Mouse (Mus musculus): ENCODE results near the gene Cchcr1.
A peak's percentile ranks its signal among the peaks of the same experiment; 100 is the strongest.

The Cchcr1 gene

DNA sequence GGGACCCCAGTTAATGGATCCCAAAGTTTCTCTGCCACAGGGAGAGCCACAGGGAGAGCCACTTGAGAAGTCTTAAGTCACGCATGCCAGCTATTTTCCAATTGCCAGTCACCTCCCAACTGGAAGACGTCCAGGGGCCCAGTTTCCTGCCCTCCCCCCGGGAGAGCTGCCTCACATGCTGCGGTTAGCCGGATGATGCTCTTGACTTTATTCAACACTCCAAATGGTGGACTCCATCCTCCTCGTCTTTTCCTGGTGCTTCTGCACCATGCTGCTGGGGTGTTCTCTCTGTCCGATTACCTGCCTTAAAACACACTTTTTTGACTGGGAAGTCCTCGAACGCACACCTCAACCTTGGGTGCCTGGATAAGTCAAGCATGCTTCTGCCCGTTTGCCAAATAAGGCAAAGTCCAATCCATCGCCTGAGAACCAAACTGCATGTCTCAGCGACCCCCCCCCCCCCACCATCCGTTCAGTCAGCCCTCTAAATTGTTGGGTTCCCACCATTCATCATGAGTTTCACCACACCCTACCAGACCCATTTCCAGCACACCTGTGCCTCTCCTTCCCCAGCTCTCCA, 39.4 kb downstream of the Cchcr1 start:
- no peak for DNase-seq (ENCODE audit: low spot score)

DNA sequence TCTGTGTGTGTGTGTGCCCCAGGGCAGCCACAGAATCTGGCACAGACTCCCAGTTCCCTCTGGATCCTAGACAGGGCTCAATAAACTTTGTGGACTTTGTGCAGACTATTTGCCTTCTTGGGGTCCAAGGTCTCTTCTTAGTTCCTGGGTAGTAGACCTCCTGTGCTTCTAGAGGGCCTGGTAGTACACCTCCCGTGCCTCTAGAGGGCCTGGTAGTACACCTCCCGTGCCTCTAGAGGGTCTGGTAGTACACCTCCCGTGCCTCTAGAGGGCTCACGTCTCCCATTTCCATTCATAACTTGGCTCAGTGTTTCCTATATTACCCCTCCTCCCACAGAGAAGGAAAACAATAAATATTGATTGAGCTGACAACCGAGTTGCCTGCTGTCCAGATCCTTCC, 39.9 kb downstream of the Cchcr1 start:
- no peak for DNase-seq (ENCODE audit: low spot score)

DNA sequence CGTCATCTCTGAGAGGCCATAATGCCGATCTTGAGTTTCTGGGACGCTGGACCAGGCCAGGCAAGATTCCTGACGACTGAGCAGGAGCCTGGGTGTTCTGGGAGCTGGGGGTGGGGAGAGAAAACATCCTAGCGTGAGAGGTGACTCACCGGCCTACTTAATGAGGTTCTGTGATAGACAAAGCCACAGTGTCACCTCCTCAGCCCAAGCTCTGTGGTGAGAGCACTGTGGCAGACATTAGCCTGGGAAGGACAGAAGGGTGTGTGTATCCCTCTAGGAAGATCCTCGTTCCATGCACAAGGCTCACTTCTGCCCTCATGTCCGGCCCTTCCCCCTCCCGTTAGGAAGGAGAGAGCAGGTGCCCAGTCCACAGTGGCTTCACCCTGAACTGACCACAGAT, 40.5 kb downstream of the Cchcr1 start:
- DNase-seq (ENCODE audit: low spot score), result no peak

DNA sequence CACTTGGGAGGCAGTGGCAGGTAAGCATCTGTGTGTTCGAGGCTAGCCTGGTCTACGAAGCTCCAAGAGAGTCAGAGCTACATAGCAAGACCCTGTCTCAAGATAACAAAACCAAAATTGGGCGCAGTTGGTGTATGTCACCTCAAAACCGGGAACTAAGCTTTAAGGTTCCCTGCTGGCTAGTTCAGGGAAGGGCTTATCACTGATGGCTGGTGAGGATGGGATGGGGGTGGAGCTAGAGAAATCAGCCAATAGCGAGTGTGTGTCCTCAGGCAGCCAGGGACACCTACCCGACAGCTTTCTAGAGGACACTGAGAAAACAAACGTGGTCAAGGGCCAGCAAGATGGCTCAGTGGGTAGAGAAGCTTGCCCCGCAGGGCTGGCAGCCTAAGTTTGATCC, 41.3 kb downstream of the Cchcr1 start:
- no peak for DNase-seq (ENCODE audit: low spot score)

DNA sequence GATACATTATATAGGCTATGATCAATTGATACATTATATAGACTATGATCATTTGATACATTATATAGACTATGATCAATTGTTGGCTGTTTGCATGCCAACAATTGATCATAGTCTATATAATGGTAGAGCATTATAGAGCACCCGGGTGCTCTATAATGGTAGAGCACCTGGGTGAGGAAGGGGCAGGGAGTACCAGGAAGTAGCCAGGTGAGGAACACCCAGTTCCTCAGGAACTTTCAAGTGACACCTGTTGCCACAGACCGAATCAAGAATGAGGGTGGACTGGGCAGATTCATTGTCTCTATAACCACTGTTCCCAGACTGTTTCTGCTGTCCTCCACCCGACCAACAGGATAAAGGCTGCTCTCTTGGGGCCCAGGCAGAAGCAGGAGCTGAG, 50.2 kb downstream of the Cchcr1 start, which contains the start of gene 2300002M23Rik:
TSS of gene 2300002M23Rik (plus strand) at position 301 of the 400 bp plus-strand sequence.
- no peak for DNase-seq (ENCODE audit: low spot score)

DNA sequence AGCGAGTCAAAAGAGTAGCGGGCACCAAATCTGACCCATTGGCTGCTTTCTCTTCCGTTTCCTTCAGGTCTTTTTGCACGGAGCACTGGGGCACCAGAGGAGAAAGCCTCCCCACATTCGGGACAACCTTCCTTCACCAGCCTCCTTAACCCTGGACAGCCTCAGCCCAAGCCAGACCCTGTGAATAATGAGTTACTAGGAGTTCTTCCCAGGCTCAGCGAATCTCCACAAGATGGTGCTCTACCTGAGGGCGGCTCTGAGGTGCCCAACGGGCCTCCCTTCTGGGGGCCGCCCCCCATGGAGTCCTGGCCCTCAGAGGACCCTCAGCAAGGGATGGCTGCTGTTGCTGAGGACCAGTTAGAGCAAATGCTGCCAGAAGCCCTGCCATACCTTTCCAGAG, 50.9 kb downstream of the Cchcr1 start:
- no peak for DNase-seq (ENCODE audit: low spot score)

DNA sequence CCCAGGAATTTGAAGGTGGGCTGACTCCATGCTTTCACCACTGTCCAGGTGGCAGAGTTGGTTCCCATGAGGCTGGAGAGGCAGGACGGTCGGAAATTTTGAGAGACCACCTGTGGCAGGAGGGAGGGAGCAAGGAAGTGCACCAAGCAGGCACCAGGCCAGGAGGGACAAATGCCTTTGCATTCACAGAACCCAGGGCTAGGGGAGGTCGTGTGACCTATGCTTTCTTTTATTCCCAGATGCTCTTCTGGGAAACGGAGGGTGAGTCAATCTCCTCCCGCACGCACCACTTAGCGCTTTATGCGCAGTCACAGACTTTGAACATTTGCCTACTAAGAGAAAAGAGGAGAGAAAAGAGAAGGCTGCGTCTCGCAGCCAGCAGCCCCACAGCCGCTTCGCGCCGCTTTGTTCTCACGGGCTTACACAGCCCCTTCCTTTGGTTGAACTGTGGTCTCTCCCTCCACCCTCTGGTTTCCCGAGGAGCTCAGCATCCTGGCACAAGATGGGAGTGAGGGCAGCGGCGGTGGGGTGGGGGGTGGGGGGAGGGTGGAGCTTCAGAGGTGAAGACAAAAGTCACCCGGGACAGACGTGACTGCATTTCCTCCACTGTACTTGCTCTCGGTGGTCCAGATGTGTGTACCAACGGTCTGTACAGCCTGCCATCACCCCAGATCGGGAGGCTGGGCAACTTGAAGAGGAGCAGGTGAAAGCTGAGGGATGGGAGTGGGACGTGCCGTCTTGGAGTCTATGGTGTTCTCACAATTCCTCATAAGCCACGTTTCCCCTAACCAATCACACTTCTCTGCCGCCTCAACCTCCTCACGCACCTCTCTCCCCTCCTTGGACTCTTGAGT, 52.4 kb downstream of the Cchcr1 start:
- DNase-seq (ENCODE audit: low spot score), result no peak

DNA sequence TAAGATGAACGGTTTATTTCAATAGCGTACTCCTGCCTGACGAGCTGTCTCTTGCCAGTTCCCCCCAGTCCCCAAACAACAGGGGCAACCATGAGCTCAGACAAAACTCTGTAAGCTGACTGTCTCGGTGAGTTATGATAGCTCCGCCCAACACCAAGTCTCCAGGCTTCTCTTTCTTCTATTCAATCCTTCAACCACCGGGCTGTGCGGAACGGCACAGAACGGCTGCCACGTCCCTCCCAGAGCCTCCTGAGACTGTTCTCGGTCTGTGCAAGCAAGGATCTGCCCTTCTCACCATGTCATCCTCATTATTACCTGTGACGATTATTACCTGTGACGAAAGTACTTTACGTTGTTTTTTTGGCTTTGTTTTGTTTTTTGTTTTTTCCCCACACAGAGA, 53.9 kb downstream of the Cchcr1 start:
- DNase-seq (ENCODE audit: low spot score), result no peak

DNA sequence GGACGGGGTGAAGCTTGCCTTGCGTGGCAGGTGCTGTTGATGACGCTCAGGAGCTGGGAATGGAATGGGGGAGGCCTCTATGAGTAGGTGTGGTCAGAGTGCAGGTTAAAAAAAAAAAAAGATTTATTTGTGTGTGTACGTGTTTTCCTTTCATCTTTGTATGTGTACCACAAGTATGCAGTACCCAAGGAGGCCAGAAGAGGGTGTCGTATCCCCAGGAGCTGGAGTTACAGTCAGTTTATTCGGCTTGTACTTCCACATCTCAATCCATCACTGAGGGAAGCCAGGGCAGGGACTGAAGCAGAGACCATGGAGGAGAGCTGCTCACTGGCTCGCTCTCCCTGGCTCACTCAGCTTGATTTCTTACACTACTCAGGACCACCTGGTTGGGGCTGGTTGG, 54.6 kb downstream of the Cchcr1 start:
- DNase-seq (ENCODE audit: low spot score), result no peak

DNA sequence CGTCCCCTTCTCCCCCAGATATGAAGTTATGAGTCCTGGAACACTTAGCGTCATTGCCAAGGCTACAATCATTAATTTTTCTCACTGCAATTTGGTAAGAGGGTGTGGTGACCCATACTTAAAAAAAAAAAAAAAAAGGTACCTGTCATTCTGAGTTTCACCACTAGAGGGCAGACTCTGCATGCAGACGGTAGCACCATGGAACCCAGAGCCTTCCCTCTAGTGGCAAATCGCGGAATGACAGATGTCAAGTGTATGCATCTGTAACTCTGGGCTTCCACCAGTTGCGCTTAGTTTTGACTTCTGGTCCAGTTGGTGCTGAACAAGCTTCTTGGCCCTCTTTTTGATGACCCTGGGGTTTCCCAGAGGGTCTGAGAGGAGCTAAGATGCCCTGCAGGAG, 61.3 kb downstream of the Cchcr1 start:
- peak; percentile 67 for DNase-seq (ENCODE audit: low spot score)
